Mouse (Mus musculus): ENCODE data around the gene Ccnyl1.

Ccnyl1 gene

DNA sequence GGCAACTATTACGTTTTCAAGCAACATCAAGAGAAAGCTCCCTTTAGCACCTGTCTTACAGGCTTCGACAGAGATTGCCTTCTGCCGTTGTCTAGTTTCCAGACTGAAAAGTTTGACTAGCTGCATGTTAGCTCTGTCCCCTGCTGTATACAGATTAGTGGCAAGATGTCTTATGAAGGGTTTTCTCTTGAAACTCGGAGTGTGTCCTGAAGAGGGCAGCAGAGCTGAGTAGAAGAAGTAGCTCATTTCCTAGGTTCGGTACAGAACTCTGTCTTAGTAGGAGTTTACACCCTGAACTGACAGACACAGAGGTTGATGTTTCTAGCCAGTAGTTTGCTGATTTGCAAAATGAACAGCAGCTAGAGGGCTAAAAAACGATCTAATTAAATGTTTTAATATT is 15.0 kb downstream of the Ccnyl1 start:
- DNase-seq = peak; percentile 57 to 73

DNA sequence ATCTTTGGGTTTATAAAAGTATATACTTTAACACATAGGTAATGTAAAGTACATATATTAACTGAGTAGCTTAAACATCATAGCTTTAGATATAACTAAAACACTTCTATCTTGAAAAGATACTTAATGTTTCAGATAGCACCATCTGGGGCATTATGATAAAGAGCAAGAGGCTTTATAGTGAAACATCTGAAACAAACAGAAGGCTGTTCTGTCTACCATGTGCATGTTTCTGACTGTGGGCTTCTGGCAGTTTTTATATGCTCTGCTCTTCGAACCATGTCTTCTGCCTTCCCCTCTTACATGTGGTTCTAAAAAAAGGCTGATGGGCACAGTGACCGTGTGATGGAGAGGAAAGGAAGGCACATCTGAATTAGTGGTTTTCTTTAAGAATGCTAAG is 16.4 kb downstream of the Ccnyl1 start:
- no peak for DNase-seq

DNA sequence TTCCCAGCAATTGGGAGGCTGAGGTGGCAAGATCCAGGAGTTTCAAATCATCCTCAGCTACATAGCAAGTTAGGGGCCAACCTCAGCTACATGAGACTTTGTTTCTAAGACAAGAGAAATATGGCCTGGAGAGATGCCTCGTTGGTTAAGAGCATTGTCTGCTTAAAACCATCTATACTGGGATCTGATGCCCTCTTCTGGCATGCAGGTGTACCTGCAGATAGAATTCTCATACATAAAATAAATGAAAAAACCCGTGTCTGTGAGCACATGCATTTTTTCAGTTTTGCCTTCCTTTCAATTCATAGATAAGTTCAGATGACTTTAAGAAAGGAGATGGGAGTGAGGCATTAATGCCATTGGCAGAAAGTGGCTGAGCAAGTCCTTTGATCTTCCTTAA is 19.6 kb downstream of the Ccnyl1 start:
- DNase-seq = no peak

DNA sequence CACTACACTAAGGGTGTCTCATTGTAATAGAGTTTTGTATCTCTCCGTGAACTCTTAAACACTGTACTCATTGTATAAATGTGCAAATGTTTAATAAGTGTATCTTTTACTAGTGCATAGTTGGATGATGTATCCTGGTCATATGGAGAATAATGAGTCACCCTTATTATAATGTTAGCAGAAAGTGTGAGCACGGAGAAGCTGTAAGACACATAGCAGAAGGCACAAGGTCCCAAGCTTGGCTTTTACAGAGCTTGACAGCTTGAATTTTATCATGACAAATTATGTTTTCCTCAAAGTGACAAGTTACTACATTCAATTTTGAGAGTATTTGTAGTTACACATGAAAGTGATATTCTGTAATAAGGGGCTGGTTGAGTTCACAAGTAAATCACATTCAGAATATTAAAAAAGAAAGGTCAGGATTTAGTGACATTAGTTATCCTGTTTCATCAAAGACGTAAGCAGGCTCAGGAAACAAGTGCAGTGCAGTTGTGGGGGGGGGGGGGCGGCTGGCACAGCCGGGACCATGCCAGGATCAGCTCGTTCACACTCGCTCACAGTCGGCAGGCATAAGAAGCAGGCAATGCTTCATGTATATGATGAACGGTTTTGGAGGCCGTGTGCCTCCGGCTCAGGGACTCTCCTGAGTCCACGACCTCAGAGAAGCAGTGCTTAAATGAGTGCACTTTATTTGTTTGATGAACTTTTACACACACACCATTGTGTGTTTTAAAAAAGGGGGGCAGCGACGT is 21.9 kb downstream of the Ccnyl1 start:
- no peak for DNase-seq

DNA sequence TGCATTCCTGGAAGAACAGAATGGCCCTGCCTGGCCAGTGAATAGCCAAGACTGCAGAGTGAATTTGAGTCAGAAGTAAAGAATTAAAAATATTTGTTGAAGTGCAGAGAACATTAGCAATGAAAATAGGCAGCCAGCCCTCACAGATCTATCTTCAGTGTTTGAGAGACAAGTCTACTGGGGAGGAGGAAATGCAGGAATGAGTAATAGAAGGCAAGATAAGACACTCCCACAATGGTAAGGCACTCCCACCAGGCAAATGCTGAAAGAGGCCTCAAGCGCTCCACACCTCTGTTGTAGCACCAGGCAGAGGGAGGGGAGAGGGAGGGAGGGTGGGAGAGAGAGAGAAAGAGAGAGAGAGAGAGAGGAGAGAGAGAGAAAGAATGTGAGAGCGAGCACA is 25.2 kb downstream of the Ccnyl1 start:
- DNase-seq = no peak

DNA sequence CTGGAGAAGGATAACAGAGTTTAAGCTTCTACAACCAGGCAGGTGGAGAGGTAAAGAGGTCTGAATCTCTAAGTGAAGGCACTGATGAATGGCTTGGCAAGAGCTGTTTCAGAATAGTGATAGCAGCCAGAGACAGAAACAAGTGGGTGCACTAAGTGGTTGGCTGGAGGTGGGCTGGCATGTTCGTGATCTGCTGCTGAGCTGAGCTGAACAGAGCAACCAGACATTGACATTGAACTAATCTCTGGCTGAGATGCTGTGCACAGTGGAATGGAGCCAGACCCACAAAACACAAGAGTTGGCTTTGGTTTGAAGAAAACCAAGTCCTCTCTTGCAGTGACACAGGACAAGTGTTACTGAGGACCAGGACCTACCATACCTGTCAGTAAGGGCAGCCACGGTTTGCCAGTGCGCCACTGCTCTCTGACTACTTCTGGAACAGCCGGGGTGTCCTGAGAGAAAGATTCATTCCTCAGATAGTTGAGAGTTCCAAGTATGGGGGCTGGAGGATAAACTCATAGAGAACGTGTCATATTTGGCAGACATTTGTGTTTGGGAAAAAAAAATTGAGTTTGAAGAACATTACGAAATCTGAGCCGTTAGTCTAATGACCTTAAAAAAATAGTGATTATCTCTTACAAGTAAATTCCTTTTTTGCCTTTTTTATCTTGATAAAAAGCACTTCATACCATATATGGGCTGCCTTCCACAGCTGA is 26.5 kb downstream of the Ccnyl1 start:
- no peak for DNase-seq

DNA sequence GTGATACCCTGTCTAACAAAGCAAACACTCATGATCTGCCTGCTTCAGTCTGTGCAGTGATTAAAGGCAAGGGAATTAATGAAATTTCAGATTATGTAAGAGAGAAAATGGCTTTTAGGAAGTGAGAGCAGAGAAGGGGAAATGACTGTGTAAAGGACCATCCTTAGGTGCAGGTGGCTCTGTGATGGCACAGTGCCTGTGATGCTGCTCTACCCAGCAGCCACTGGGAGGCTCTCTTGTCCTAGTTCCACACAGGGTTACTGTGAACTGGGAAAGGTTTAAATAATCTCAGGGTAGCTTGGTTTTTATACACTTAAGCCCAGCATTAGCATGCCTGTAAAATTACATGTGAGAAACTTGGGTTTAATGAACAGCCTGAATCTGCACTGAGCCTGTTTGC is 27.2 kb downstream of the Ccnyl1 start:
- peak; percentile 60 to 64 for DNase-seq

DNA sequence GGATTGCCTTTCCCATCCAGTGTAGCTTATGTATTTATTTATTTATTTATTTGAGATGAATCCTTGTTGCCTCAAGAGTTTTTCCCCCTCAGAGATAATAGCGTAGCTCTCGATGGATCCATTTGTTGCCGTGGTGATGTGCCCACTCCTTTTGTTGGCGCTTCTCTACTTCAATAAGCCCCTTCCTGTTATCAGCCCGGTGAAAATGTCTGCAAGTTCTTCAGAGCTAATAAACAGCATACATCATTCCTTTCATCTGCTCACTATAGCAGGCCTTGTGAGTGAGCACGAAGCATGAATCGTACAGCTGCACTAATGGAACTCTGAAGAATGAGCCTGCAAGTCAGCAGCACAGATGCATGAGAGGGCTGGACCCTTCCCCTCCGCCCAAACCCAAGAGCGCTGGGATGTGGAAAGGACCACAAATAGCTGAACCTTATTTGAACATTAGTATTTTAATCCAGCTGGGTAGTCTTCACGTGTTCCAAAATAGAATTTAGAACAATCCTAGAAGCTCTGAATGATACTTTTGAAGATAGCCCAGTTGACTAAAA is 30.9 kb downstream of the Ccnyl1 start:
- DNase-seq = no peak

DNA sequence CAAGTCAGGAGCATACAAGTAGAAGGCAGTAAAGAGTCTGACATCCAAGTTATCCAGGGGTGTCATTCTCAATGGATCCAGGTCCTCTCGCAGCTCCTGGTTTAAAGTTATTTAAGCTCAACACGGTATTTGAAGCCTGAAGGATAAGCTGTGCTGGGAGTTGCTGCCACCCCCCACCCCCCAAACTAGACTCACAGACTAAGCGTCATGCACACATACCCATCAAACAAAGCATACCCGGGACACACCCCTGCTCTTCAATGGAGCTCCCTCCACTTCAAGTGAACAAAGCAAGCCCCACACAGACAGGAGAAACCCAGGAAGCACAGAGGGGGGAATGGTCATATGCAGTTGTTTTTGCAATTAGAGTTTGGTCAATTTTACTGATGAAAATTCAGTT is 39.8 kb downstream of the Ccnyl1 start:
- DNase-seq = no peak

DNA sequence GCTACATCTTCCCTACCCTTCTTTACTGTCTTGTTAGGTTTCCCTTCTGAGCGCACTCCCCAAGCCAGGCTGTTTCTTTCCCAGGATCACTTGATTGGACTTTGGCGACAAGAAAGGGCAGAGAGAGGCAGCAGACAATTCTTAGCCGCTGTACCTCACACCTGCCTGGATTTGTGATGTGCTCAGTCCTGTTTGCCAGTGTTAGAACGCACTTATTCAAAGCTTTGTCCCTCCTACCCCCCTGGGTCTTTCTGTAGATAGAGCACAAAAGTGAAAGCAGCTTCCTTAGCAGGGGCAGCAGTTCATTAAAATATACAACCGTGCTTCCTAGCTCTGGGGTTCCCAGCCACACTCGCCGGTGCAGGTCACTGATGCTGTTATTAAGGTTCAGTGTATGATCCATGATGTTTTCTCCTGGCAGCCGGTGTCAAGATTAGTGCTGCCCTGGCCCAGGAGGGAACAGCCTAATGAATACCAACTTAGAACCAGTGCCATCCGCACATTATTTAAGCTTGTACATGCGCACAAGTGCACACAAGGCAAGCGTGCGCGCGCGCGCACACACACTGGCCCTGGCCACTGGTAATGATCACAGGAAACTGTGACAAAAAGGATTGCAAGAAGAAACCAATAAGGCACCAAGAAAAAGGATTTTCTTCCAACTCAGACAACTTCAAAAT is 41.2 kb downstream of the Ccnyl1 start:
- no peak for DNase-seq

DNA sequence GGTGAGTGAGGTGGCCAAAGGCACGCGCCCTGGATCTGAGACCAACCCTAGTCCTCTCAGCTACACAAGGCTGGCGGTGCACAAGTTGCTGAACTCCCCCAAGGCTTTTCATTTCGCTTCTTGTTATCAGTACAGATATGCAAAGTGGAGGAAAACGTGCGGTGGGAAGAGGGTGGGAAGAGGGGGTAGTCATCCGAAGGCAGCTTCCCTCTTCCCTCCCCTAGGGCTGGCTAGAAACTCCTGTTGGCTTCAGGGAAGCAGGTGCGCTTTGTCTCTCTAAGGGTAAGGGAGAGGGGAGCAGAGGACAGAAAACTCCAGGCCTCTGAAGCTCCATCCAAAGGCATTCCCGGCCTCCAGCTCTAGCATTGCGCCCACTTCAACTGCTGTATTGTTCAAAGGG is 41.9 kb downstream of the Ccnyl1 start:
- DNase-seq = no peak

DNA sequence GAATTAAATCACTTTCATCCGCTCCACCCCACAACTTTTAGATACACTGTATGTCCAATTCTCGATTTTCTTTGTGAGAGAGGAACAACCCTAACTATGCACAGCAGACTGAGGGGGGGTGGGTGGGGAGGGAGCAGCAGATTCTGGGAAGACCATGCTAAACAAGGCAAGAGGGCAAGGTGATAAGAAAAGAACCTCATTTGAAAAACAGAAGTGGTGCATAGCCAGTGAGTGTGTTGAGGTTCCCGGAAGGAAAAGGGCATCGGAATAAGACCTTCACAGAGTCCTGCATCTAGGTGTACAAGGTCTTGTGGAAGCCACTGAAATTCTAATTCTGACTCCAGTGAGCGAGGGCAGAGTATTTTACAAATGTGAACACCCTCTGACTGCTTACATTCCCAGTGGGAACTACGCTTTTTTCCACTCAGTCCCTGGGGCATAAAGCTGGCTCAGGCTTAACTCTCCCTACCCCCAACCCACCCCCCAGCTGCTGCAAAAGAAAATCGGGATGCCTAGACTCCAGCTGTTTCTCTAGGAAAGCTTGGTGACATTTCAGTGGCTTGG is 42.5 kb downstream of the Ccnyl1 start:
- DNase-seq = no peak

DNA sequence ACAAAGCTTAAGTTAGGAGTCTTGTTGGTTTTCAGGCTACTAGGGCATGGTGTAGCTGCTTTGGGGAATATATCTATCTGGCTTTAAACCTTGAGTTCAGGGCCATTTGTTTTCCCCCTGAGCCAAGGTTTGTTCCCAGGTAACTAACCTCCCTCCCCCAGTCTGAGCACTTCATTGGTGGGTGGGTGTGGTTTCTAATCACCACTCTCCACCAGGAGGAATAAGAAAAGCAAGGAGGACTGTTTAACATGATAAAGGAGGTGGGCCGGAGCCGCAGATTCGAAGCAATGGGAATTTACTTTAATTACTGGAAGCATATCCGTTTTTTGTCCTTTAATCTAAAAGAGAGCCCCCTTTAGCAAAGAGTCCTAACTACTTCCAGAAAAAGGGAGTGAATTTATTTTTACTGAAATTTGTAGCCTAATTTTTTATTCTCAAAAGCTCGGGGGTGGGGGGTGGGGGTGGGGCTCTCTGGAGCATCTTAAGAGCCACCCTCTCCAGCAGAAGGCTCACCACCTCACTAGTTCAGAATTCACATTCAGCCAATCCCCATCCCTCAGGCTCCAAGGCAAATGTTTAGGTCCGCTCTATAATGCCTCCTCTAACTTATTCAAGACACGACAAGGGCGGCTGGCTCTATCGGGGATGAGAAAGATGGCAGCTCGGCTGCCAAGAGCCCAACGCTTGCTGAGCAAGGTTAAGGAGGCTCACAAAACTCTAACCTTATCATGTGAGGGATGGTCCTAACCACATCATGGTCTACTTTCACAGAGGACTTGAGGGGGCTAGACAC is 43.4 kb downstream of the Ccnyl1 start:
- no peak for DNase-seq

DNA sequence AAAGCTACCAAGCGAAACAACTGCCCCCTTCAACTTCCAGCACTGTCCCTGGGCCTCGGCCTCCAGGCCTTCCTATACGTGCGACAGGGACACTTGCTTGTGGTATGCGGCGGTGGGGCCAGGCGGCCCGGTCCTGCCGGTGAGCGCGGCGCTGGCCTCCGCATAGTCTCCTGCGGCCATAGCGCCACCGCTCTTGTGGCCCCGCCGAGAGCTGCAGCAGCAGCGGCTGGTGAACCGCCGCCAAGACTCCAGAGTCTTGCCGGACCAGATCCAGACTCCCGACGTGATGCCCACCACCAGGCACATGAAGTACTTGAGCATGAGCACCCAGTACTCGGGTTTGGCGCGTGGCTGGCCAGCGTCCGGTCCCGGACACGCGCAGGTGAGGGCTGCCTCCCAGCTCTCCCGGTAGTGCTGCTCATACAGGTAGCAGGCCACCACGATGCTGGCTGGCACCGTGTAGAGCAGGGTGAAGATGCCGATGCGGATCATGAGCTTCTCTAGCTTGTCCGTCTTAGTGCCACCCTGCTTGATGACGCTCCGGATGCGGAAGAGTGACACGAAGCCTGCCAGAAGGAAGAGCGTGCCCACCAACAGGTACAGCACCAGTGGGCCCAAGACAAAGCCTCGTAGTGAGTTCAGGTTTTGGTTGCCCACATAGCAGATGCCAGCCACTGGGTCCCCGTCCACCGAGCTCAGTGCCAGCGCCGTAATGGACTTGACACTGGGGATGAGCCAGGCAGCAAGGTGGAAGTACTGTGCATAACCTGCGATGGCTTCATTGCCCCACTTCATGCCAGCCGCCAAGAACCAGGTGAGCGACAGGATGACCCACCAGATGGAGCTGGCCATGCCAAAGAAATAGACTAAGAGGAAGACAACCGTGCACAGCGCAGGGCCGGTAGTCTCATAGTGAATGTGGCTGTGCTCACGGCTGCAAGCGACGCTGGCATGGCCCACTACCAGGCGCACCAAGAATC is 44.8 kb downstream of the Ccnyl1 start:
- peak; percentile 38 to 41 for DNase-seq

DNA sequence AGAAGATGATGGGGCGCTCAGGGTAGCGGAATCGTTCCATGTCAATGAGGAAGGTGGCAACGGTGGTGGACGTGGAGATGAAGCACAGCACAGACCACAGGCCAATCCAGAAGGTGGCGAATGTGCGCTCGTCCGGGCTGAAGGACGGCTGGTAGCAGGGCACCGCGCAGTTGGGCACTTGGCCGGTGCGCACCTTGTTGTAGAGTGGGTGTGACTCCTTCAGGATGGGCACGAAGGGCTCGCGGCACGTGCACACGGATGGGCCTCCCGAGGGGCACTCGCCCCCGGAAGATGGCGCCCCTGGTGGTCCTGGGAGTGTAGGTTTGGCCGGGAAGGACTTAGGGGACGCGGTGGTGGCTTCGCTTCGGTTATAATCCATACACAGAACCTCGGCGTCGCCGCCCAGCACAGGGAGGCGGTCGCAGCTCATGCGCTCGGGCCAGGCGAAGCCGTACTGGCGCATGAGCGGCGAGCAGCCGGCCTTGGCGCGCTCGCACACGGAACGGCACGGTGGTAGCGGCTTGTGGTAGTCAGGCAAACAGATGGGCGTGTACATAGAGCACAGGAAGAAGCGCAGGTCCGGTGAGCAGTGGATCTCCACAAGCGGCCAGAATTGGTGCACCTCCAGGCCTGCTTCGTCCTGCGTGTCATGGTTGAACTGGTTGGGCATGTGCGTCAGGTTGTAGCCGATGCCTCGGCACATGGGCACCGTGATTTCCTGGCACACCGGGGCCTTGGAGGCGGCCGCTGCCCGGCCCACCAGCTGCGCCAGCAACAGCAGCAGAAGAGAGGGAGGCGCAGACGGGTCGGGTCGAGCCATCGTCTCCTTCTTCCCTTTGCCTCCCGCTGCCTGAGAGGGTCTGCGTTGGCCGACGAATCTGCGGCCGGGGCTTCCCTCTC is 45.8 kb downstream of the Ccnyl1 start:
- DNase-seq = peak; percentile 27 to 39

DNA sequence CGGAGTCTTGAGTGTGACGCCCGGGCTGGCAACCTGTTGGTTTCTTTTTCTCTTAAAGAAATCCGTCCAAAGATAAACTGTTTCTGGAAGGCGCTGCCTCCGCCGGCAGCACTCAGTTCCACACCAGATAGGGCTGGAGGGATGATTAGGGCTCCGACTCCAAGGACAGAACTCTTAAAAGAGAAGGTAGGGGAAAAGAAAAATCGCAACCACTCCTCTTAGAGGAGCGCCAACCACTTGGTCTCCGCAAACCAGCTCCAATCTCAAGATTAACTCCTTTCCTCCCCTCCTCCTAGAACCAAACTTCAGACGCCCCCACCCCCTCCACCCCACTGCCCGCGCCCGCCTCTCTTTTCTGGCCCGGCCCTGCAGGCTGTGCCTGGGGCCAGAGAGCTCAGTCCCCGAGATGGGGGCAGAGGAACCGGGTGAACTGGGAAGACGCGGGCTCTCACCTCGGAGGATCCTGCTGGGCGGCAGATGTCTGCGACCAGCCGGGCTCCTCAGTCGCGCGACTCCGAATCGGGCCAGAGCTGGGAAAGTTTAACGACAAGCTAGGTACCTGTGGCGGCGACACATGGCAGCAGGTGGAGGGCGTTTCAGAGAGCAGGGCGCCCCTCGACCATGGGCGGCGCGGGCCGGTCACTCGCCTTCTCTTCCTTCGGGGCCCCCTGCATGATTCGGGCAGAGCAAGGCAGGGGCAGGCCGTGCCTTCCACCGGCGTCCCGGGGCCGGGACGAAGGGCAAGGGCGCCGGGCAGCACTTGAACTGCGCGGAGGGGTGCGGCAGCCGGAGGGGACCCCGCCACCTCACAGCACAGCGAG is 46.6 kb downstream of the Ccnyl1 start:
- peak; percentile 42 to 45 for DNase-seq

DNA sequence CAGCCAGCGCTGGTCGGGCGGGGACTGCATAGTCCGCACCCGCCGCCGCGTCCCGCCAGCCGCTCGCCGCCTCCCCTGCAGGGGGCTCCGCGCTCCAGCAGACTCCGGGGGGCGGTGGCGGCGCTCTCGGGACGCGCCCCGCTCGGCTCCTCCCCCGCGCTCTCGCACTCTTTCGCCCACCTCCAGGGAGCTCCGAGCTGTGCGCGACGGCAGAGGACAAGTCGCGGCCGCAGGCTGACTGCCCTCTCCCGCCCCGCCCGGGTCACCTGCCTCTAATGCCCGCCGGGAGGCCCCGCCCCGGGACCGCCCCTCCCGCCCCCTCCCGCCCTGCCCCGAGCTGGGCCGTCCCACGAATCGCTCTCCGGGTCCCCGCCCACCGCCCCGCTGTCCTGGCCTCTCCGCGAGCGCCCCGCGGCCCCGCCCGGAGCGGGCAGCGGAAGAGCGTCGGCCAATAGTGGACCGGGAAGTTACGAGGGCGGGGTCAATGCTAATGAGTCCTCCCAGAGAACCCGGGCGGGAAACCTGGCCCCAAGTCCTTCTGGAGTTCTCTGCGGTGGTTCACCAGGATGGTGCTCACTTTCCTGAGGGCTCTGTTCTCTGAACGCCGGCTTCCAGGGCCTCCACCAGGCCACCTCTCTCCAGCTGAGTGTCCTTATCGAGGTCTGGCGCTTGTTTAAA is 47.4 kb downstream of the Ccnyl1 start, which contains the start of gene Fzd5:
Gene Fzd5, minus strand, starts transcription at position 250 of the 678 bp plus-strand sequence.
- peak; percentile 75 to 87 for DNase-seq

DNA sequence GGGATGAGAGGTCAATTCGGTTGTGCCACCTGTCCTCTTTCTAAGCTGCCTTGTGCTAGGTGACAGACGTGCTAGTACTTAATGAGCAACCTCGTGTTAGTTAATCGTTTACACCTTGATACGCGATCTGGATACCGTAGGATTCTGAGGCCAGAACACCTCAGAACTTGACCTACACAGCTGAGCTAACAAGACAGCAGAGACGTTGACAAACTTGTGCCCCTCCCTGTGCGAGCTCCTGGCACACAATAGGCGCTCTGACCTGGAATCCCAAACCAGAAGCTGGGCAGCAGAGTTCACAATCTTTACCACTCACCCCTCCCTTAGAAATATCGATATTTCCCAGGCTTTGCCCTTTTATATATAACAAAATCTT is 47.9 kb downstream of the Ccnyl1 start:
- no peak for DNase-seq
